Mouse (Mus musculus): Measurements from ENCODE around the gene Lpin2. TPM values are rescaled to one million over a fixed set of nuclear protein-coding genes. Genes with fewer than 3 reads are reported as not detected.

Lpin2 gene
- polyA plus RNA-seq, 1 experiment from 2014 or later, result 36.1 TPM

DNA sequence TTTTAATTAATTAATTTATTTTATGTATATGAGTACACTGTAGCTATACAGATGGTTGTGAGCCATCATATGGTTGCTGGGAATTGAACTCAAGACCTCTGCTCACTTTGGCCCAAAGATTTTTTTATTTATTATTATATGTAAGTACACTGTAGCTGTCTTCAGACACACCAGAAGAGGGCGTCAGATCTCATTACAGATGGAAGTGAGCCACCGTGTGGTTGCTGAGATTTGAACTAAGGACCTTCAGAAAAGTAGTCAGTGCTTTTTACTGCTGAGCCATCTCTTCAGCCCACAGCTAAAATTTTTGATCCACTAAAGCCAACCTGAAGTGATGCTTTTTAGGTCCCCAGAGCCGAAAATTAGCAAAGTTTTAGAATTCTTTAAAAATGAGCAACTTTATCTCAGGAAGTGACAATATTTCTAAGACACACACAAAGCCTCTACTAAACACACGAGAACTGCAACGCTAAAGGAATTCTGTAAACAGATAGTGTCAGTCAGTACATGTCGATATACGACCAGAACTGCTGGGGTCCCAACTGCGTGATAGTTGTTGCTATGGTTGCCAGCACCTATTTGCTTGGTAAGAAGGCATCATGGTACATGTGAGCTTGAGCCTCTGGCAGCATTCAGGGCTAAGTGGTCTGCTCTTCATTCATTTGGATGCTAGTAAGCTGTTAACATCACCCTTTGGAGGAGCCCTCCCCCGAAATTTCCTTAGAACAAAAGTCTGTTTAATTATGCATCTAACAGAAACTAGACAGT is 45.0 kb downstream of the Lpin2 start:
- Histone ChIP-seq H3K9me3 (no peaks in the 10 kb centered on the region), H3K4me1 (replicated peaks) (0 out of 2 replicates have a peak, but pooled peaks cover 8% of the 10 kb centered on the region), H3K36me3 (peaks cover 16% of the 10 kb centered on the region), H3K27ac (replicated peaks) (no peak overlapping the region), H3K9ac (no peak overlapping the region), H3K27me3 (no peaks in the 10 kb centered on the region), H3K4me2 (no peak overlapping the region), H3K4me3 (no peak overlapping the region)
- ATAC-seq (ENCODE audit: low read depth), result no peak
- 82% methylated on average over 9 of the region's 9 CpGs for WGBS

GRCm38 (mm10) chr17:71228651-71229050 is 46.3 kb downstream of the Lpin2 start:
- Histone ChIP-seq H3K27me3 (no peaks in the 10 kb centered on the region), H3K9me3 (no peaks in the 10 kb centered on the region), H3K27ac (replicated peaks) (no peak overlapping the region), H3K36me3 (peaks cover 28% of the 10 kb centered on the region), H3K4me3 (no peak overlapping the region), H3K9ac (no peak overlapping the region), H3K4me1 (replicated peaks) (0 out of 2 replicates have a peak, but pooled peaks cover 4% of the 10 kb centered on the region), H3K4me2 (no peak overlapping the region)
- no peak for ATAC-seq (ENCODE audit: low read depth)
- 87% methylated on average over 7 of the region's 7 CpGs for WGBS

DNA sequence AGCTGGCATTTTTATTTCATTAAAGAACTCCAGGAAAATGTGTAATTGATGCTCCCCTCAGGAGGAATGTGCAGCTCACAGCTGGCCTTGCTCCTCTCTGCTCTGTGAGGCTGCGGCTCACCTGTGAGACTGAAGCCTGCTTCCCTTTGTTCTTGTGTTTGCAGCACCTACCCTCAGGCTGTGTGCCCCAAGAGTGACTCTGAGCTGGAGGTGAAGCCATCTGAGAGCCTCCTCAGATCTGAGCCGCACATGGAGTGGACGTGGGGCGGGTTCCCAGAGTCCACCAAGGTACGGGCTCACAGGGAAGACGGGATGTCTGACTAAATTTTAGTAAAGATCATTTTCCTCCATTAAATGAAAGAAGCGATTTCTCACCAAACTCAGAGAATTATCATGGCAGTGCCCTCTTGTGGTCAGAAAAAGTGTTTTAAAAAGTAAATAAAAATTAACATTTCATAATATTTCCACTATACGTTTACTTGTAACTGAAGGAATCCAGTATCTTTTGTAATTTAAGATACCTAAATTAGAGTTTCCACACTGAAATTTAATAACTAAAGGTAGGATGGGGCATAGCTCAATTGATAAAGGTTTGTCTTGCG is 47.8 kb downstream of the Lpin2 start:
- Histone ChIP-seq H3K27ac (replicated peaks) (no peak overlapping the region), H3K9ac (no peak overlapping the region), H3K4me3 (no peak overlapping the region), H3K4me1 (replicated peaks) (0 out of 2 replicates have a peak, but pooled peaks cover 4% of the 10 kb centered on the region), H3K36me3 (peaks cover 33% of the 10 kb centered on the region), H3K27me3 (no peaks in the 10 kb centered on the region), H3K9me3 (no peaks in the 10 kb centered on the region), H3K4me2 (no peak overlapping the region)
- 81% methylated on average over 9 of the region's 9 CpGs for WGBS
- no peak for ATAC-seq (ENCODE audit: low read depth)

DNA sequence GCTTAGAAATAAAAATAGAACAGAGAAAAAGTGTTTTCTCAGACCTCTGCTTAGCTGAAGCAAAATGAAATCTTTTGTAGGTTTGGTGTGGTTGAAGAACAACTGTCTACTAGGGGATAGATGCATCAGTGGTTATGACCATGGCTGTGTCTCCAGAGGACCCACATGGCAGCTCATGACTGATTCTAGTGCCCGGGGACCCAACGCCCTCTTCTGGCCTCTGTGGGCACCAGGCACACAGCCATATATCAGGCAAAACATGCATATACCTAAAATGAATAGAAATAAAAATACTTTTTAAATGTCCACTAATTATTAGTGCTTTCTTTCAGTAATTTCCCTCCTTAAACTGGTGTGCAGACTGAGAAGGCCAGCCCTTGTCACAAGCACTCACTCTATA is 49.6 kb downstream of the Lpin2 start:
- Histone ChIP-seq H3K36me3 (peaks cover 40% of the 10 kb centered on the region), H3K4me3 (no peak overlapping the region), H3K9ac (no peak overlapping the region), H3K27ac (replicated peaks) (no peak overlapping the region), H3K9me3 (no peaks in the 10 kb centered on the region), H3K4me2 (no peak overlapping the region), H3K27me3 (no peaks in the 10 kb centered on the region), H3K4me1 (replicated peaks) (0 out of 2 replicates have a peak, but pooled peaks cover 4% of the 10 kb centered on the region)
- 85% methylated on average over 2 of the region's 2 CpGs for WGBS
- ATAC-seq (ENCODE audit: low read depth), result no peak

DNA sequence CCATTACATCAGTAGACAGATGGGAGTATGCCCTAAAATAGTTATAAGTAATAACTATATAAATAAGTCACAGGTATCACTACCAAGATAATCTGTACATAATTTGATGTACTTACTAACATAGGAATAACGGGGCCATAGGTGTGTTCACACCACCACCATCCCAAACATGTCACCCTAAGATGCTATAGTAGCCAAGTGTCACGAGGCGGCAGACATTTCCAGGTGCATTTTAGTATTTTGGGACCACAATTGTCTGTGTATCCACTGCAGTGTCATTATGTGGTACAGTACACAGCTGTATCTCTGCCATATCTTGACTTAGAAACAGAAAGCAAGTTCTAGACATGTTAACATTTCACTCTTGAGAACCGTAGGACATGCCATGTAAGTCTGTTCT is 50.9 kb downstream of the Lpin2 start:
- H3K4me2 ChIP-seq, result no peak overlapping the region
- no peak overlapping the region for H3K9ac ChIP-seq
- H3K27me3 ChIP-seq, result no peaks in the 10 kb centered on the region
- no peak for ATAC-seq (ENCODE audit: low read depth)
- 0 out of 2 replicates have a peak, but pooled peaks cover 4% of the 10 kb centered on the region for H3K4me1 ChIP-seq (replicated peaks)
- WGBS, result 97% methylated on average over 4 of the region's 4 CpGs
- H3K36me3 ChIP-seq, result peaks cover 52% of the 10 kb centered on the region
- H3K9me3 ChIP-seq, result no peaks in the 10 kb centered on the region
- no peak overlapping the region for H3K27ac ChIP-seq (replicated peaks)
- H3K4me3 ChIP-seq, result no peak overlapping the region

DNA sequence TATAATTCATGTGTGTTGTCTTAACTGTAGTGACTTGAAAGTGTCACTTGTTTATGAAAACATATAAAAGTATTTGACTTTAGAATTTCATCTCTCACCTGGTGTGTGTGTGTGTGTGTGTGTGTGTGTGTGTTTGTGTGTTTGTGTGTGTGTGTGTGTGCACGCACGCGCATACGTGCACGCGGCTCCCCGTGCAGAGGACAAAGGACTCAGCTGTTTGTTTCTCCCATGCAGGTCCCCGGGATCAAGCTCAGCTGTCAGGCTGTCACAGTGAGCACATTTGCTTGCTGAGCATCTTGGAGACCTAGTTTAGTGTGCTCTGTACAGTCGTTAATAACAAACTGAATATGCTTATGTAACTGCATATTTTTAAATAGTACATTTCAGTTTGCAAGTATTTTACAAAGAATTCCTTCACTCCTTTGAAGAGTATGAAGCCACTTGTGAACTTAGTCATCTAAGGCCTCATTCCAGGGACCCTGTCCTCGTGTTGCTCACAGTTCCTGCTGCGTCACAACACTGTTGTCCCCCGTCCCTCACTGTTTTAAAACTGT is 51.8 kb downstream of the Lpin2 start:
- Histone ChIP-seq H3K9ac (no peak overlapping the region), H3K9me3 (no peaks in the 10 kb centered on the region), H3K4me3 (no peak overlapping the region), H3K4me2 (no peak overlapping the region), H3K4me1 (replicated peaks) (0 out of 2 replicates have a peak, but pooled peaks cover 4% of the 10 kb centered on the region), H3K27ac (replicated peaks) (no peak overlapping the region), H3K27me3 (no peaks in the 10 kb centered on the region), H3K36me3 (peaks cover 61% of the 10 kb centered on the region)
- WGBS, result 90% methylated on average over 12 of the region's 12 CpGs
- no peak for ATAC-seq (ENCODE audit: low read depth)

DNA sequence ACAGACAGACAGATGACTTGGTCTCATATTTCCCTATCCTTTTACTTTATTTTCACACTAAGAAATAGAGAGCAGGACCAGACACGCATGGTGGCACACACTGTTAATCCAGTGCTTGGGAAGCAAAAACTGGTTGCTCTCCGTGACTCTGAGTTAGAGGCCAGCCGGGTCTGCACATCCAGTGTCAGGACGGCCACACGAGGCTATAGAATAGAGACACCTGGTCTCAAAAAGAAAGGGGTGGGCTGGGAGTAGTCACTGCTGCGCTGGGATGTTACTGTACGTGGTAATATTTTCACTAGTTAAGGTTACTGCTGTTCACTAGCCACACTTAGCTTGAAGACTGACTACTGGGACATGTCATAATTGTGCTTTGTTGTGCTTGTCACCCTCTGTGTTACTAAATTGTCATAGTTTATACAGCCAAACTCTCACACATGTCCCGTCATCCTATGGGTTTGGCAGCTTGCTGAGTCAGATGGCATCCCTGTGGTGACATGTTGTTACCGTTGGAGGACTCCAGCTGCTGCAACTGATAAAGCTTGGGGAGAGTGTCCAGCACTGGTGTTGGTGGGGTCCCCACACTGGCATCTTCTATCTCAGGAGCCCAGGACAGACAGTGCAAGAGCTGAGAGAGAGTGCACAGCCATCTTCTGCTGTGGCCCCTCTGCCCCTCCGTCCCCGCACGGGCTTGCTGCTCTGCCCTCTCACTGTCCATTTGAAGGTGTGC is 53.0 kb downstream of the Lpin2 start:
- Histone ChIP-seq H3K4me1 (replicated peaks) (no peaks in the 10 kb centered on the region), H3K27ac (replicated peaks) (no peak overlapping the region), H3K27me3 (no peaks in the 10 kb centered on the region), H3K9ac (no peak overlapping the region), H3K4me3 (no peak overlapping the region), H3K9me3 (no peaks in the 10 kb centered on the region), H3K4me2 (no peak overlapping the region), H3K36me3 (peaks cover 70% of the 10 kb centered on the region)
- WGBS, result 89% methylated on average over 12 of the region's 12 CpGs
- no peak for ATAC-seq (ENCODE audit: low read depth)

GRCm38 (mm10) chr17:71238494-71238893 is 56.1 kb downstream of the Lpin2 start:
- Histone ChIP-seq H3K4me2 (no peak overlapping the region), H3K36me3 (peaks cover 80% of the 10 kb centered on the region), H3K9me3 (no peaks in the 10 kb centered on the region), H3K27ac (replicated peaks) (no peak overlapping the region), H3K9ac (no peak overlapping the region), H3K4me1 (replicated peaks) (no peaks in the 10 kb centered on the region), H3K4me3 (no peak overlapping the region), H3K27me3 (no peaks in the 10 kb centered on the region)
- WGBS, result 93% methylated on average over 7 of the region's 7 CpGs
- ATAC-seq (ENCODE audit: low read depth), result no peak

- Histone ChIP-seq H3K4me2 (no peak overlapping the region), H3K9ac (no peak overlapping the region), H3K27me3 (no peaks in the 10 kb centered on the region), H3K9me3 (no peaks in the 10 kb centered on the region), H3K4me3 (no peak overlapping the region), H3K27ac (replicated peaks) (no peak overlapping the region), H3K36me3 (peaks cover 86% of the 10 kb centered on the region), H3K4me1 (replicated peaks) (no peaks in the 10 kb centered on the region)
- WGBS, result 93% methylated on average over 9 of the region's 9 CpGs
- ATAC-seq (ENCODE audit: low read depth), result no peak
Measured at GRCm38 (mm10) chr17:71240811-71241210, 58.5 kb downstream of the Lpin2 start.

DNA sequence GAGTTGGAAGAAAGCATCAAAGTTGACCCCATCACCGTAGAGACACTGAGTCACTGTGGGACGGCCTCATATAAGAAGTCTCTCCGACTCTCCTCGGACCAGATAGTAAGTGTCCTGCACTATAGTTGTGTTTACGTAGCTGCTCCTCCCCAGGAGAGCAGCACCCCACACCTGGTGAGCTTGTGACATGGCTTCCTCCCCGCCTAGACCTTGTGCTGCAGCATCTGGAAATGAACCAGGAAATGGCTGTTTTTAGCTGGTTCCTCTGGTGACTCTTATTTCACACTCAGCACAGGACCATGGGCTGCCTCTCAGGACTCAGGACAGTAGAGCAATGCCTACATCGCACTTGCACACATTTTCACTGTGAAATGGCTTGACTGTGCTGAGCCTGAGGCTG is 60.3 kb downstream of the Lpin2 start:
- no peaks in the 10 kb centered on the region for H3K9me3 ChIP-seq
- H3K36me3 ChIP-seq, result peaks cover 96% of the 10 kb centered on the region
- H3K27ac ChIP-seq (replicated peaks), result no peak overlapping the region
- H3K4me1 ChIP-seq (replicated peaks), result no peaks in the 10 kb centered on the region
- 96% methylated on average over 7 of the region's 7 CpGs for WGBS
- no peaks in the 10 kb centered on the region for H3K27me3 ChIP-seq
- no peak overlapping the region for H3K4me3 ChIP-seq
- H3K9ac ChIP-seq, result no peak overlapping the region
- ATAC-seq (ENCODE audit: low read depth), result no peak
- H3K4me2 ChIP-seq, result no peak overlapping the region

DNA sequence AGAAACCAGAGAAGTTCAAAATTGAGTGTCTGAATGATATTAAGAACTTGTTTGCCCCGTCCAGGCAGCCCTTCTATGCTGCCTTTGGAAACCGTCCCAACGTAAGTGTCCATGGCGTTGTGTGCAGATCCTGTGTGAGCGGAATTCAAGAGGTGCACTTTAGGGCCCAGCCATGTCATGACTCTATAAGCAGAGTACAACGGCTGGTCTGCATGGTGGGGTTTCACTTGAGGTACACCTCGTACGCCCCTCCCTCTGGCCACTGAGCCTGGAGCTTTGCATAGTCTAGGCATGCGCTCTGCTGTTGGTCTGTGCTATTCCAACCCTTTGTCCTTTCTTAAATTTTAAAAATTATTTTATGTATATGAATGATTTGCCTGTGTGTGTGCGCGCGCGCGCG is 62.8 kb downstream of the Lpin2 start:
- Histone ChIP-seq H3K4me1 (replicated peaks) (no peaks in the 10 kb centered on the region), H3K27me3 (no peaks in the 10 kb centered on the region), H3K9ac (no peak overlapping the region), H3K36me3 (peaks cover 97% of the 10 kb centered on the region), H3K4me2 (no peak overlapping the region), H3K4me3 (no peak overlapping the region), H3K9me3 (no peaks in the 10 kb centered on the region), H3K27ac (replicated peaks) (no peak overlapping the region)
- ATAC-seq (ENCODE audit: low read depth), result no peak
- WGBS, result 97% methylated on average over 15 of the region's 15 CpGs

DNA sequence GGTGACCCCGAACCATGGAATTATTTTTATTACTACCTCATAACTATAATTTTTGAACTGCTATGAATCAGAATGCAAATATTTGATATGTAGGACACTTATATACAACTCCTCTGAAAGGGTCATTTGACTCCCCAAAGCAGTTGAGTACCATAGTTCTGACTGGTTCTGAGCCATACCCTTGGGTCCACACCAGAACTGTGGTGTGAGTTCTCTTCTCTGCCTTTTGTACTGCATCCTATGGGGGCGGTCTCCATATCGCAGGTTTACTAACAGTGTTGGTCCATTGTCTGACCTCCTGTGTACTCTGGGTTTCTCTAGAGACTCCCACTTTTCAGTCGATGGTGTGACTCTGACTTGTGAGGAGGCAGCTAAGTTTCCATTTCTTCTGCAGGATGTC is 63.7 kb downstream of the Lpin2 start:
- Histone ChIP-seq H3K27ac (replicated peaks) (no peak overlapping the region), H3K4me2 (no peak overlapping the region), H3K9me3 (no peaks in the 10 kb centered on the region), H3K36me3 (peaks cover 92% of the 10 kb centered on the region), H3K9ac (no peak overlapping the region), H3K27me3 (no peaks in the 10 kb centered on the region), H3K4me1 (replicated peaks) (no peaks in the 10 kb centered on the region), H3K4me3 (no peak overlapping the region)
- no peak for ATAC-seq (ENCODE audit: low read depth)
- 93% methylated on average over 4 of the region's 4 CpGs for WGBS

Data from neural tube, embryonic 13.5 days (tissue).